Mouse (Mus musculus) hindbrain, embryonic 10.5 days (tissue): Measurements from ENCODE around the gene Nenf. TPM values are rescaled to one million over a fixed set of nuclear protein-coding genes. Genes with fewer than 3 reads are reported as not detected.

ENCODE experiments used
- DNase-seq: peaks from one replicate; pipeline ENCODE4 v3.0.0-alpha.2; 2017; ENCODE audit warnings: low spot score
- H3K27ac ChIP-seq: fragments of 300-500 bp; sonication (generic); 2 replicates; pipeline ENCODE4 v1.5.1; 2016; ENCODE audit warnings: mild to moderate bottlenecking, moderate library complexity
- H3K27me3 ChIP-seq: fragments of 300-500 bp; sonication (generic); 2 replicates; pipeline ENCODE4 v1.6.1; 2016; ENCODE audit warnings: mild to moderate bottlenecking; ENCODE audit not compliant: poor library complexity, insufficient read depth, severe bottlenecking
- H3K36me3 ChIP-seq: fragments of 300-500 bp; sonication (generic); 2 replicates; pipeline ENCODE4 v1.6.1; 2016; ENCODE audit warnings: mild to moderate bottlenecking, moderate library complexity
- H3K4me1 ChIP-seq: fragments of 300-500 bp; sonication (generic); replicated peaks from 2 replicates; pipeline ENCODE4 v1.6.1; 2016; ENCODE audit warnings: mild to moderate bottlenecking
- H3K4me3 ChIP-seq: fragments of 300-500 bp; sonication (generic); 2 replicates; pipeline ENCODE4 v1.5.1; 2016; ENCODE audit warnings: mild to moderate bottlenecking, moderate library complexity
- H3K9me3 ChIP-seq: fragments of 300-500 bp; sonication (generic); 2 replicates; pipeline ENCODE4 v1.6.1; 2016; ENCODE audit warnings: mild to moderate bottlenecking, moderate library complexity
- WGBS: fragments of 180-500 bp; shearing (Covaris S2); methylation state at CpG from one replicate; pipeline ENCODE4 v1.1.7; 2016; 5-methylcytosine and 5-hydroxymethylcytosine counted together
- polyA plus RNA-seq: library from polyadenylated mRNA; unstranded; fragments of >200 nt; fragmentation: Nextera tagmentation; extraction: Ambion mirVana; gene quantifications from 2 replicates; pipeline ENCODE4 v1.2.1, GENCODE M21; 2016

The Nenf gene
- polyA plus RNA-seq, result 58.6 and 75.5 TPM in 2 replicates

GRCm38 (mm10) chr1:191317591-191318196 lies at the start of gene Nenf:
Nenf (minus strand) TSS chr1:191318194.
- WGBS, result under 1% methylated on average over 54 of the region's 54 CpGs
- Histone ChIP-seq H3K4me1 (peaks cover 21% of the 10 kb centered on the region), H3K9me3 (no peaks in the 10 kb centered on the region), H3K36me3 (no peaks in the 10 kb centered on the region), H3K27ac (peak within 1 kb of the TSS; percentile 97), H3K4me3 (peak within 1 kb of the TSS; percentile 84), H3K27me3 (peaks cover 9% of the 10 kb centered on the region; the same call in 1 of the 2 replicates)
- DNase-seq, result peak; percentile 75

- no peaks in the 10 kb centered on the region for H3K27me3 ChIP-seq
- no peak for DNase-seq
- WGBS, result 66% methylated on average over 4 of the region's 4 CpGs
Observed at GRCm38 (mm10) chr1:191364477-191364876, 46.5 kb upstream of the Nenf start.

GRCm38 (mm10) chr1:191362412-191362811 lies 44.4 kb upstream of the Nenf start:
- H3K36me3 ChIP-seq, result peaks cover 23% of the 10 kb centered on the region
- no peak for DNase-seq
- H3K9me3 ChIP-seq, result no peaks in the 10 kb centered on the region
- no peaks in the 10 kb centered on the region for H3K27me3 ChIP-seq
- no peak overlapping the region for H3K4me3 ChIP-seq
- H3K27ac ChIP-seq, result no peak overlapping the region
- WGBS, result 92% methylated on average over 6 of the region's 6 CpGs
- no peaks in the 10 kb centered on the region for H3K4me1 ChIP-seq

More at GRCm38 (mm10) chr1:191364477-191364876, 46.5 kb upstream of the Nenf start:
- Histone ChIP-seq H3K36me3 (peaks cover 12% of the 10 kb centered on the region; the same call in 1 of the 2 replicates), H3K4me3 (no peak overlapping the region), H3K9me3 (no peaks in the 10 kb centered on the region), H3K27ac (no peak overlapping the region), H3K4me1 (no peaks in the 10 kb centered on the region)

- H3K36me3 ChIP-seq, result peaks cover 53% of the 10 kb centered on the region
- no peaks in the 10 kb centered on the region for H3K27me3 ChIP-seq
- no peaks in the 10 kb centered on the region for H3K4me1 ChIP-seq
- DNase-seq, result no peak
- no peak overlapping the region for H3K27ac ChIP-seq
- no peaks in the 10 kb centered on the region for H3K9me3 ChIP-seq
- 93% methylated on average over 7 of the region's 7 CpGs for WGBS
- no peak overlapping the region for H3K4me3 ChIP-seq
Observed at GRCm38 (mm10) chr1:191359478-191359877, 41.5 kb upstream of the Nenf start.

- 60% methylated on average over 1 of the region's 1 CpGs for WGBS
- Histone ChIP-seq H3K36me3 (peaks cover 75% of the 10 kb centered on the region), H3K4me3 (no peak overlapping the region), H3K4me1 (0 out of 2 replicates have a peak, but pooled peaks cover 11% of the 10 kb centered on the region), H3K27ac (no peak overlapping the region), H3K9me3 (no peaks in the 10 kb centered on the region), H3K27me3 (no peaks in the 10 kb centered on the region)
- DNase-seq, result peak; percentile 31
Observed at GRCm38 (mm10) chr1:191356936-191357335, 38.9 kb upstream of the Nenf start.

GRCm38 (mm10) chr1:191353836-191354235 lies 35.8 kb upstream of the Nenf start:
- Histone ChIP-seq H3K9me3 (no peaks in the 10 kb centered on the region), H3K27me3 (no peaks in the 10 kb centered on the region), H3K4me1 (peaks cover 15% of the 10 kb centered on the region; the same call in 1 of the 2 replicates), H3K27ac (no peak overlapping the region), H3K4me3 (no peak overlapping the region), H3K36me3 (peaks cover 95% of the 10 kb centered on the region)
- WGBS, result 56% methylated on average over 4 of the region's 4 CpGs
- no peak for DNase-seq

- 68% methylated on average over 14 of the region's 14 CpGs for WGBS
- H3K27ac ChIP-seq, result peak overlapping the region; percentile 54; the same call in 1 of the 2 replicates
Observed at GRCm38 (mm10) chr1:191352786-191353488, 34.9 kb upstream of the Nenf start.

GRCm38 (mm10) chr1:191350355-191350754 lies 32.4 kb upstream of the Nenf start:
- Histone ChIP-seq H3K4me1 (peaks cover 15% of the 10 kb centered on the region; the same call in 1 of the 2 replicates), H3K9me3 (no peaks in the 10 kb centered on the region), H3K36me3 (peaks cover 95% of the 10 kb centered on the region), H3K4me3 (no peak overlapping the region), H3K27me3 (no peaks in the 10 kb centered on the region), H3K27ac (no peak overlapping the region)
- DNase-seq, result no peak
- WGBS, result 93% methylated on average over 5 of the region's 5 CpGs

More at GRCm38 (mm10) chr1:191352786-191353488, 34.9 kb upstream of the Nenf start:
- DNase-seq, result peak; percentile 40
- Histone ChIP-seq H3K4me1 (peaks cover 15% of the 10 kb centered on the region; the same call in 1 of the 2 replicates), H3K4me3 (no peak overlapping the region), H3K27me3 (no peaks in the 10 kb centered on the region), H3K36me3 (peaks cover 95% of the 10 kb centered on the region), H3K9me3 (no peaks in the 10 kb centered on the region)

- Histone ChIP-seq H3K9me3 (no peaks in the 10 kb centered on the region), H3K27ac (no peak overlapping the region), H3K4me3 (no peak overlapping the region), H3K27me3 (no peaks in the 10 kb centered on the region), H3K36me3 (peaks cover 95% of the 10 kb centered on the region), H3K4me1 (peaks cover 15% of the 10 kb centered on the region; the same call in 1 of the 2 replicates)
- 89% methylated on average over 23 of the region's 23 CpGs for WGBS
- DNase-seq, result no peak
Observed at GRCm38 (mm10) chr1:191349486-191350037, 31.6 kb upstream of the Nenf start.

- Histone ChIP-seq H3K4me1 (peaks cover 13% of the 10 kb centered on the region; the same call in 1 of the 2 replicates), H3K36me3 (peaks cover 94% of the 10 kb centered on the region), H3K9me3 (no peaks in the 10 kb centered on the region), H3K27me3 (no peaks in the 10 kb centered on the region), H3K27ac (no peak overlapping the region), H3K4me3 (no peak overlapping the region)
- no peak for DNase-seq
- WGBS, result 76% methylated on average over 5 of the region's 5 CpGs
Observed at GRCm38 (mm10) chr1:191348996-191349395, 31.0 kb upstream of the Nenf start.

GRCm38 (mm10) chr1:191348592-191348991 lies 30.6 kb upstream of the Nenf start:
- Histone ChIP-seq H3K4me3 (no peak overlapping the region), H3K4me1 (peaks cover 9% of the 10 kb centered on the region; the same call in 1 of the 2 replicates), H3K9me3 (no peaks in the 10 kb centered on the region), H3K36me3 (peaks cover 94% of the 10 kb centered on the region), H3K27ac (no peak overlapping the region), H3K27me3 (no peaks in the 10 kb centered on the region)
- 86% methylated on average over 2 of the region's 2 CpGs for WGBS
- DNase-seq, result no peak

- Histone ChIP-seq H3K27ac (no peak overlapping the region), H3K4me1 (peaks cover 4% of the 10 kb centered on the region; the same call in 1 of the 2 replicates), H3K4me3 (no peak overlapping the region), H3K36me3 (peaks cover 97% of the 10 kb centered on the region), H3K27me3 (no peaks in the 10 kb centered on the region), H3K9me3 (no peaks in the 10 kb centered on the region)
- DNase-seq, result no peak
- WGBS, result 91% methylated on average over 8 of the region's 8 CpGs
Observed at GRCm38 (mm10) chr1:191347602-191348001, 29.6 kb upstream of the Nenf start.

- Histone ChIP-seq H3K4me3 (no peak overlapping the region), H3K36me3 (peaks cover 94% of the 10 kb centered on the region), H3K27ac (no peak overlapping the region), H3K4me1 (no peaks in the 10 kb centered on the region), H3K9me3 (no peaks in the 10 kb centered on the region), H3K27me3 (no peaks in the 10 kb centered on the region)
- WGBS, result 89% methylated on average over 4 of the region's 4 CpGs
- DNase-seq, result no peak
Observed at GRCm38 (mm10) chr1:191340530-191340929, 22.5 kb upstream of the Nenf start.
